Mouse (Mus musculus) cerebellum, adult 2 months (tissue): ENCODE data around the gene Hrct1. TPM values are rescaled to one million over a fixed set of nuclear protein-coding genes. Genes with fewer than 3 reads are reported as not detected.
A peak's percentile ranks its signal among the peaks of the same experiment; 100 is the strongest.

Source experiments
- DNase-seq, 2 experiments: peaks; one replicate each; pipeline ENCODE4 v3.0.0; 2021
- H3K27ac ChIP-seq: fragments of 200-500 bp; 2 replicates; pipeline ENCODE4 v1.5.1; 2012; ENCODE audit warnings: low read length, control low read depth, inconsistent platforms; ENCODE audit not compliant: insufficient read depth
- H3K27me3 ChIP-seq: fragments of 200-500 bp; 2 replicates; pipeline ENCODE4 v1.6.1; 2012; ENCODE audit warnings: inconsistent platforms, mild to moderate bottlenecking, low read length, moderate library complexity; ENCODE audit not compliant: control insufficient read depth, insufficient read depth
- H3K4me1 ChIP-seq: fragments of 200-500 bp; 2 replicates; pipeline ENCODE4 v1.6.1; 2011; ENCODE audit warnings: low read length; ENCODE audit not compliant: control insufficient read depth, insufficient read depth
- H3K4me3 ChIP-seq: fragments of 200-500 bp; replicated peaks from 2 replicates; pipeline ENCODE3; 2011; ENCODE audit warnings: mild to moderate bottlenecking, low read depth, low read length, control low read depth; ENCODE audit not compliant: insufficient read depth
- CTCF ChIP-seq: fragments of 200-500 bp; IDR thresholded peaks from 2 replicates; pipeline ENCODE4 v1.5.1; 2011; ENCODE audit warnings: low read depth, mild to moderate bottlenecking, control low read depth, low read length, moderate library complexity, borderline replicate concordance; ENCODE audit not compliant: insufficient read depth
- POLR2A ChIP-seq: fragments of 200-500 bp; IDR thresholded peaks from 2 replicates; pipeline ENCODE4 v1.6.1; 2011; ENCODE audit warnings: low read length, control low read depth, borderline replicate concordance; ENCODE audit not compliant: insufficient read depth
- WGBS: fragments of 180-500 bp; shearing (Covaris S2); methylation state at CpG from one replicate; pipeline ENCODE4 v1.1.7; 2018; 5-methylcytosine and 5-hydroxymethylcytosine counted together
- polyA plus RNA-seq: library from polyadenylated mRNA; depleted of rRNA; stranded (reverse); fragments of >200 nt; gene quantifications from 2 replicates; pipeline ENCODE4 v1.2.3, GENCODE M21; 2012

The Hrct1 gene
- polyA plus RNA-seq, 1 experiment = 1.6 TPM

DNA sequence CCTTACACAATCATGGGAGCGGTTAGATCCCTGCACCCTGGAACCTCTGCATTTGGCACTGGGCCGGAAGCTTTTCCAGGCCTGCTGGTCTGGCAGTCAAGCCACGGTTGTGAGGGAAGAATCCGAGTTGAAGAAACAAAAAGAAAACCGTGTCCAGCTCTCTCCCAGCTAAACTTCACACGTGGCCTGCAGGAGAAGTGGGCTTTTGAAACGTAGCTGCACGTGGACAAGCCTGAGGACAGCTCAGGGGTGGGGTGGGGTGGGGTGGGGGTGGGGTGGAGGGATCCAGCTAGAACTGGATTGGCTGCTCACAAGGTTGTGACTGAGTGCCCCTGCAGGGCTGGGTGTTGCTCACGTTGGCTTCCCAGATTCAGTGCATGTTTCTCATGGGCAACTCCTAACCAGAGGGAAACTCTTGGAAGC is 31.7 kb upstream of the Hrct1 start:
- Histone ChIP-seq H3K4me3 (no peak overlapping the region), H3K4me1 (peaks cover 27% of the 10 kb centered on the region), H3K27ac (no peak overlapping the region), H3K27me3 (no peaks in the 10 kb centered on the region)
- 60% methylated on average over 9 of the region's 9 CpGs for WGBS
- no peak for DNase-seq
- TF ChIP-seq CTCF (no peak), POLR2A (no peak)

DNA sequence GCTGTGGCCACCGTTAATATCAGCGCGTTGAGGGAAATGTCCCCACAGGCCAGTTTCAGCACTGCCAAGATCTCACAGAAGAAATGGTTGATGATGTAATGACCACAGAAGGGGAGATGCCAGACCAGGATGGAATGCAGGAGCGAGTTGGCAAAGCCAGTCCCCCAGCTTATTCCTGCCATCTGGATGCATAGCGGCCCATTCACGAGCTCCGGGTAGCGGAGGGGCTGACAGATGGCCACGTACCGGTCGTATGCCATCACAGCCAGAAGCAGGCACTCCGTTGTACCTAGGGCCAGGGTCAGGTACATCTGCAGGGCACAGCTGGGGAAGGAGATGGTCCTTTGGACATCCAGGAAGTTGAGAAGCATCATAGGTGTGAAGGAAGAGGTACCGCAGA is 30.4 kb upstream of the Hrct1 start:
- no peaks in the 10 kb centered on the region for H3K27me3 ChIP-seq
- no peak overlapping the region for H3K4me3 ChIP-seq
- WGBS = 22% methylated on average over 13 of the region's 13 CpGs
- H3K27ac ChIP-seq = no peak overlapping the region
- peak; percentile 63 to 76 for DNase-seq
- TF ChIP-seq POLR2A (no peak), CTCF (no peak)
- peaks cover 21% of the 10 kb centered on the region for H3K4me1 ChIP-seq

DNA sequence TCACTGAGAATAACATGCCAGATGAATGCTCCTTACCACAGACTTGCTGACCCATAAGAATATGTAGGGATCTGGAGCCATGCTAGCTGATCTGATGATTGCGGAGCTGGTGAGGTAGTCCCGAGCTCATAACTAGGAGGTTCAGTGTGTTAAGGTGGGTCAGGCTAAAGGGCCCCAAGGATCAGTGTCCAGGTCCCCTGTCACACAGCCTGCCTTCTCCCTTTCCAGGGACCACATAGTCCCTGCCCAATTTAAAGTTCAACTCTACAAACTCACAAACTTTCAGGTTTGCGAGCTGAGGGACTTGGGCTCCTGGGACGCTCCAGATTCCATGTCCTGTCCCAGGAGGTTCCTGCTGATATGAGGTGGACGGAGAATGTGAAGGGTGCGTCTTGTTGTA is 26.3 kb upstream of the Hrct1 start, which contains the start of gene Olfr70:
Olfr70 (minus strand) TSS at position 101 of the 400 bp plus-strand sequence.
- H3K4me1 ChIP-seq = peaks cover 14% of the 10 kb centered on the region
- 94% methylated on average over 6 of the region's 6 CpGs for WGBS
- TF ChIP-seq POLR2A (no peak), CTCF (no peak)
- no peak within 1 kb of the TSS for H3K4me3 ChIP-seq
- H3K27ac ChIP-seq = no peak within 1 kb of the TSS
- DNase-seq = no peak
- H3K27me3 ChIP-seq = no peaks in the 10 kb centered on the region

DNA sequence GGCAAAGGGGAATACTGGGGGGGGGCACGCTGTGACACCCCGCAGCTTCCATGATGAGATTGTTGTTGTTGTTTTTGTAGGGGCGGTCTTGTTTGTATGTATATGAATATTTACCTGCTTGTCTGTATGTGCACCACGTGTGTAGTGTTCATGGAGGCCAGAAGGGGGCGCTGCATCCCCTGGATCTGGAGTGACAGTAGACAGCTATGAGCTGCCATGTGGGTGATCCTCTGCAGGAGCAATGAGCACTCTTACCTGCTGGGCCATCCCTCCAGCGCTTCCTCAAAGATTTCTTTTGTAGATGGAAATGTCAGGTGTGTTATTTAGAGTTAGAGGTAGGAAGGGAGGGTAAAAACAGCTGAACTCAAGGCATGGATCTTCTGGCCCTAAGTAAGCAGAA is 23.5 kb upstream of the Hrct1 start:
- Histone ChIP-seq H3K4me3 (no peak overlapping the region), H3K27ac (no peak overlapping the region), H3K4me1 (peaks cover 13% of the 10 kb centered on the region), H3K27me3 (no peaks in the 10 kb centered on the region)
- TF ChIP-seq POLR2A (no peak), CTCF (peak; percentile 20; the same call in 1 of the 2 replicates)
- no peak for DNase-seq
- 74% methylated on average over 6 of the region's 6 CpGs for WGBS

DNA sequence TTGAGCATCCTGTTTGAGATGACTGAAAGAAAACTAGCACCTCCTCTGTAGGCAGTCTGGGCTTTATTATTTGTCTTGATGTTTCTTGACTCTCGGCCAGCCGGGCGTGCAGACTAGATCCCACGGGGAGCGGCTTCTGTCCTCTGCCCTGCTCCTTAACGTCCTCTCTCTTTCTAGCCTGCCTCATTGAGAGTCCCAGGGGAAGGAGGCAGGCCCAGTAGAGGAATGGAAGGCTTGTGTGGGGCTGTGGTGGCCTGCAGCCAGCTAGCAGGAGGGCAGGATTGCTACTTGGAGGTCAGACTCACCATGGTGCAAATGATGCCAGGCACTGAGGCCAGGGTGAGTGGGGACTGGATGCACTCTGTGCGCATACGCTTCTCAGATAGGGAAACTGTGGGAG is 23.1 kb upstream of the Hrct1 start:
- H3K27ac ChIP-seq = no peak overlapping the region
- no peaks in the 10 kb centered on the region for H3K27me3 ChIP-seq
- no peak for DNase-seq
- WGBS = 59% methylated on average over 8 of the region's 8 CpGs
- peaks cover 13% of the 10 kb centered on the region for H3K4me1 ChIP-seq
- TF ChIP-seq CTCF (no peak), POLR2A (no peak)
- H3K4me3 ChIP-seq = no peak overlapping the region

DNA sequence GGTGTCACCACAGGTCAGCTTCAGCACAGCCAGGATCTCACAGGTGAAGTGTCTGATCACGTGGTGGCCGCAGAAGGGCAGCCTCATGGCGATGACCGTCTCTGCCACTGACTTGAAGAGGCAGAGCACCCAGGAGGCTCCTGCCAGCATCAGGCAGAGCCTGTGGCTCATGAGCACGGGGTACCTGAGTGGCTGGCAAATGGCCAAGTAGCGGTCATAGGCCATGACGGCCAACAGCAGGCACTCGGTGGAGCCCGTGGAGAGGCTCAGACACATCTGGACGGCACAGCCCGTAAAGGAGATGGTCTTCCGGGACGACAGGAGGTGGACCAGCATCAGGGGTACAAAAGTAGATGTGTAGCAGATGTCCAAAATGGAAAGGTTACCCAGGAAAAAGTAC is 21.0 kb upstream of the Hrct1 start:
- Histone ChIP-seq H3K27ac (no peak overlapping the region), H3K4me3 (no peak overlapping the region), H3K4me1 (peaks cover 13% of the 10 kb centered on the region), H3K27me3 (no peaks in the 10 kb centered on the region)
- no peak for TF ChIP-seq POLR2A
- no peak for TF ChIP-seq CTCF
- 72% methylated on average over 13 of the region's 13 CpGs for WGBS
- DNase-seq = no peak

DNA sequence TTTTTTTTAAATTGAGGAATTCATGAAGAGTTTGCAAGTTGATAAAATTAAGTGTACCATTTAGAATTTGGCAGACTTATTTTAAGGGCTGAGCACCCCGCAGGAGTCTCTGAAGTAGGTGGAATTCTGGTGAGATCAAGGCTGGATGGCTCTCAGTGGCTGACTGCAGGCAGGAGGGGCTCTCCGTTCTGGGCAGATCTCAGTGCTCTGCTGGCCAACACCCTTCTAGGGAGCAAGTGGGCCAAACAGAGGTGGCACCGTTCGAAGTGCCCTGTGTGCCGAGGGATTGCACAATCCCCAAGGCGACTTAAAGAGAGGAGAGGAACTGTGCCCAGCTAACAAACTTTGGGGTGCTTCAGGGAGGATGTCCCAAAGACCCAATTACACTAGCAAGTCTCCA is 17.1 kb upstream of the Hrct1 start, which contains the start of gene Olfr71:
Olfr71 (minus strand) TSS at position 387 of the 400 bp plus-strand sequence.
- Histone ChIP-seq H3K4me3 (no peak within 1 kb of the TSS), H3K27me3 (no peaks in the 10 kb centered on the region), H3K4me1 (peaks cover 11% of the 10 kb centered on the region), H3K27ac (no peak within 1 kb of the TSS)
- WGBS = 51% methylated on average over 6 of the region's 6 CpGs
- DNase-seq = no peak
- no peak for TF ChIP-seq CTCF
- no peak for TF ChIP-seq POLR2A

DNA sequence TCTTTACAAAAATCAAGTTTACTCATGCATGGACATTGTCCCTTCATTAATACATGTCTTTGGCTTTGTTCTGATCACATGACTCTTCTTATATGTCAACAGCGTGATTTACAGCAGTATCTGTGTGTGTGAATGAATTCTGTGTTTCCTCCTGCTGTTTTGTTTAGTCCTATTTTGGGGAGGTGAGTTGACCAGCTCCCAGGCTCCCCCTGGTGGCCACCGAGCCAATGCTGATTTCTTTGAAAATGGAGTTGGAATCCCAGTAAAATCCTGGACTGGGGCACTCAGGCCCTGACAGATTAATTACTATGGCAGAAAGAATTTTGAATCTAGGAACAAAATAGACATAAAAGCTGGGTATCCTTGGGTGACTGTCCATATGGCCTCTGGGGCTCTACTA is 15.2 kb upstream of the Hrct1 start:
- no peak overlapping the region for H3K4me3 ChIP-seq
- 0% methylated on average over 2 of the region's 2 CpGs for WGBS
- no peak overlapping the region for H3K27ac ChIP-seq
- peaks cover 9% of the 10 kb centered on the region for H3K4me1 ChIP-seq
- DNase-seq = peak; percentile 76 to 86
- TF ChIP-seq CTCF (peak; percentile 89), POLR2A (no peak)
- H3K27me3 ChIP-seq = no peaks in the 10 kb centered on the region
